Mouse (Mus musculus): ENCODE results near the gene Gins2. TPM values are rescaled to one million over a fixed set of nuclear protein-coding genes. Genes with fewer than 3 reads are reported as not detected.

The Gins2 gene
- polyA plus RNA-seq, 1 experiment: 2.1 TPM

GRCm38 (mm10) chr8:120534080-120534479 is 55.0 kb downstream of the Gins2 start:
- 69% methylated on average over 8 of the region's 8 CpGs for WGBS
- H3K27me3 ChIP-seq (ENCODE audit: control insufficient read depth, insufficient read depth, low read length): no peaks in the 10 kb centered on the region
- DNase-seq: no peak
- TF ChIP-seq CTCF (IDR thresholded peaks at IDR 0.05; ENCODE audit: borderline replicate concordance, insufficient read depth, low read depth, low read length) (no peak), POLR2A (IDR thresholded peaks at IDR 0.05; ENCODE audit: borderline replicate concordance, insufficient read depth, low read length) (no peak)
- H3K27ac ChIP-seq (ENCODE audit: insufficient read depth, low read length): no peak overlapping the region
- peaks cover 11% of the 10 kb centered on the region for H3K4me1 ChIP-seq (ENCODE audit: control insufficient read depth, insufficient read depth, low read length)
- no peak overlapping the region for H3K4me3 ChIP-seq (replicated peaks; ENCODE audit: insufficient read depth, low read depth, low read length)

GRCm38 (mm10) chr8:120533380-120533779 is 55.7 kb downstream of the Gins2 start:
- WGBS: 80% methylated on average over 3 of the region's 3 CpGs
- H3K4me1 ChIP-seq (ENCODE audit: control insufficient read depth, insufficient read depth, low read length): peaks cover 11% of the 10 kb centered on the region
- no peak for TF ChIP-seq POLR2A (IDR thresholded peaks at IDR 0.05; ENCODE audit: borderline replicate concordance, insufficient read depth, low read length)
- TF ChIP-seq CTCF (IDR thresholded peaks at IDR 0.05; ENCODE audit: borderline replicate concordance, insufficient read depth, low read depth, low read length): no peak
- DNase-seq: no peak
- H3K4me3 ChIP-seq (replicated peaks; ENCODE audit: insufficient read depth, low read depth, low read length): no peak overlapping the region
- H3K27me3 ChIP-seq (ENCODE audit: control insufficient read depth, insufficient read depth, low read length): no peaks in the 10 kb centered on the region
- no peak overlapping the region for H3K27ac ChIP-seq (ENCODE audit: insufficient read depth, low read length)

GRCm38 (mm10) chr8:120532517-120533215 is 56.4 kb downstream of the Gins2 start:
- no peaks in the 10 kb centered on the region for H3K27me3 ChIP-seq (ENCODE audit: control insufficient read depth, insufficient read depth, low read length)
- TF ChIP-seq CTCF (IDR thresholded peaks at IDR 0.05; ENCODE audit: borderline replicate concordance, insufficient read depth, low read depth, low read length) (no peak), POLR2A (IDR thresholded peaks at IDR 0.05; ENCODE audit: borderline replicate concordance, insufficient read depth, low read length) (no peak)
- WGBS: 61% methylated on average over 28 of the region's 29 CpGs
- no peak overlapping the region for H3K27ac ChIP-seq (ENCODE audit: insufficient read depth, low read length)
- no peak for DNase-seq
- H3K4me1 ChIP-seq (ENCODE audit: control insufficient read depth, insufficient read depth, low read length): peaks cover 11% of the 10 kb centered on the region
- no peak overlapping the region for H3K4me3 ChIP-seq (replicated peaks; ENCODE audit: insufficient read depth, low read depth, low read length)

- TF ChIP-seq POLR2A (IDR thresholded peaks at IDR 0.05; ENCODE audit: borderline replicate concordance, insufficient read depth, low read length) (no peak), CTCF (IDR thresholded peaks at IDR 0.05; ENCODE audit: borderline replicate concordance, insufficient read depth, low read depth, low read length) (no peak)
- 45% methylated on average over 10 of the region's 10 CpGs for WGBS
- Histone ChIP-seq H3K27ac (ENCODE audit: insufficient read depth, low read length) (no peak overlapping the region), H3K4me1 (ENCODE audit: control insufficient read depth, insufficient read depth, low read length) (peaks cover 11% of the 10 kb centered on the region), H3K4me3 (replicated peaks; ENCODE audit: insufficient read depth, low read depth, low read length) (no peak overlapping the region), H3K27me3 (ENCODE audit: control insufficient read depth, insufficient read depth, low read length) (no peaks in the 10 kb centered on the region)
- DNase-seq: no peak
Measured at GRCm38 (mm10) chr8:120531775-120532516, 57.2 kb downstream of the Gins2 start.

- Histone ChIP-seq H3K27ac (ENCODE audit: insufficient read depth, low read length) (no peak overlapping the region), H3K27me3 (ENCODE audit: control insufficient read depth, insufficient read depth, low read length) (no peaks in the 10 kb centered on the region), H3K4me3 (replicated peaks; ENCODE audit: insufficient read depth, low read depth, low read length) (no peak overlapping the region), H3K4me1 (ENCODE audit: control insufficient read depth, insufficient read depth, low read length) (peaks cover 12% of the 10 kb centered on the region)
- DNase-seq: no peak
- TF ChIP-seq CTCF (IDR thresholded peaks at IDR 0.05; ENCODE audit: borderline replicate concordance, insufficient read depth, low read depth, low read length): no peak
- no peak for TF ChIP-seq POLR2A (IDR thresholded peaks at IDR 0.05; ENCODE audit: borderline replicate concordance, insufficient read depth, low read length)
- 80% methylated on average over 16 of the region's 16 CpGs for WGBS
Measured at GRCm38 (mm10) chr8:120530954-120531656, 58.0 kb downstream of the Gins2 start.

- DNase-seq: no peak
- Histone ChIP-seq H3K4me3 (replicated peaks; ENCODE audit: insufficient read depth, low read depth, low read length) (no peak overlapping the region), H3K27me3 (ENCODE audit: control insufficient read depth, insufficient read depth, low read length) (no peaks in the 10 kb centered on the region), H3K4me1 (ENCODE audit: control insufficient read depth, insufficient read depth, low read length) (peaks cover 20% of the 10 kb centered on the region), H3K27ac (ENCODE audit: insufficient read depth, low read length) (no peak overlapping the region)
- TF ChIP-seq CTCF (IDR thresholded peaks at IDR 0.05; ENCODE audit: borderline replicate concordance, insufficient read depth, low read depth, low read length) (no peak), POLR2A (IDR thresholded peaks at IDR 0.05; ENCODE audit: borderline replicate concordance, insufficient read depth, low read length) (no peak)
- WGBS: 79% methylated on average over 7 of the region's 7 CpGs
Measured at GRCm38 (mm10) chr8:120529226-120529625, 59.9 kb downstream of the Gins2 start.

Other genes with a start within 250 kb of the Gins2 start
- 8.1 and 8.2 TPM in 2 replicates for gene 1190005I06Rik, start 58.3 kb upstream of the Gins2 start, polyA plus RNA-seq (2012; rRNA removed)
- gene Gm27021, start 78.8 kb upstream of the Gins2 start, polyA plus RNA-seq (2012; rRNA removed): 1.1 and 1.9 TPM in 2 replicates
- gene Cox4i1, start 78.9 kb upstream of the Gins2 start, polyA plus RNA-seq (2012; rRNA removed): 2,746 and 2,917 TPM in 2 replicates
- 65.3 and 67.5 TPM in 2 replicates for gene Emc8, start 79.3 kb upstream of the Gins2 start, polyA plus RNA-seq (2012; rRNA removed)
- gene Irf8, start 147.1 kb upstream of the Gins2 start, polyA plus RNA-seq (2012; rRNA removed): 1.8 and 2.0 TPM in 2 replicates

All from cerebellum, adult 2 months (tissue).